Mouse (Mus musculus): ENCODE data around the gene Gabra3. TPM values are rescaled to one million over a fixed set of nuclear protein-coding genes. Genes with fewer than 3 reads are reported as not detected.

Gene Gabra3
- total RNA-seq (2021): 10 to 100 TPM; 40.0 to 46.6 TPM
- long read RNA-seq, partial matches to known transcripts: 0 of 5 reads
- long read RNA-seq, other reads (novel, unspliced or antisense): 1 of 5 reads

DNA sequence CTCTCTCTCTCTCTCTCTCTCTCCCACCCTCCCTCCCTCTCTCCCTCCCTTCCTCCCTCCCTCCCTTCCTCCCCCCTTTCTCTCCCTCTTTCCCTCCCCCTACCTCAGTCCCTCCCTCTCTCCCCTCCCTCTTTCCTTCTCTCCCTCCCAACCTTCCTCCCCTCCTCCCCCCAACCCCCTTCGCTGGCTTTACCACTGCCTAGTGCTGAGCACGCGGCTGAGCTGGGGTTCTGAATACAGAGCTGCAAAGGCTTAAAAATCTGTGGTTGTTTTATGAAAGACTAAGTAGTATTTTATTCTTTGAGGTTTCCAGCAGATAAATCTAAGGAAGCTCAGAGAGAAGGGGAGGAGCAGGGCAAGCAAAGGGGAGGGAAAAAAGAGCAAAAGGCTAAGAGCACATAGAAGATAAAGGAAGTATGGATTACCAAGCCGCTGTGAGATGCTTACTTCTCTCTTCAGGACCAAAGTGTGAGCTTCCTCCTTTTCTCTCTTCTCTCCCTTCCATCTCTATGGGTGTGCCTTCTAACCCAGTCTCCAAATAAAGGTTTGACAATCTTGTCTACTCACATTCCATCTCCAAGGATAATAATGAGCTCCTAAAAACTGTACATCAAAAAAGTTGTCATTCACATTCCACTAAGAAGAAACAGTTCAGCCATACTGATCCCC is at the start of gene Gabra3:
Gabra3 (minus strand) TSS at position 619 of the 669 bp plus-strand sequence.
- DNase-seq (ENCODE audit: low spot score in 2 of 2): no peak

DNA sequence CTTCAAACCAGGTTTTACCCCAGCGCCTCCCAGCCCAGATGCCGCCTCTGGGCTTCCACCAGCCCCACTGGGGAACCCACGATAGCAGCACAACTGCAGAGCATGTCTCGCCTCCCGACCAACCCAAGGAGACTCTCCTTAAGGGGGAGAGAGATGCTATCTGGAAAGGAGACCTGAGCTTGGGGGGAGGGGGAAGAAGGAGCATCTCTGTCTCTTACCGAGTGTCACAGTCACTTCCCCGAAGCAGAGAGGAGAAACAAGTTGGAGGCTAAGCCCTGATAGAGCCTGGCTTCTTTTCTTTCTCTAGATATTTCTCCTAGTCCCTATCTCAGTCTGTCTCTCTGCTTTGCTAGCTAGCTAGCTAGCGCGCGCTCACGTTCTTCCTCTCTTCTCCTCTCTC is 859 bp downstream of the Gabra3 start:
- DNase-seq (ENCODE audit: low spot score in 2 of 2): peak in 1 of 2 experiments; percentile 2

DNA sequence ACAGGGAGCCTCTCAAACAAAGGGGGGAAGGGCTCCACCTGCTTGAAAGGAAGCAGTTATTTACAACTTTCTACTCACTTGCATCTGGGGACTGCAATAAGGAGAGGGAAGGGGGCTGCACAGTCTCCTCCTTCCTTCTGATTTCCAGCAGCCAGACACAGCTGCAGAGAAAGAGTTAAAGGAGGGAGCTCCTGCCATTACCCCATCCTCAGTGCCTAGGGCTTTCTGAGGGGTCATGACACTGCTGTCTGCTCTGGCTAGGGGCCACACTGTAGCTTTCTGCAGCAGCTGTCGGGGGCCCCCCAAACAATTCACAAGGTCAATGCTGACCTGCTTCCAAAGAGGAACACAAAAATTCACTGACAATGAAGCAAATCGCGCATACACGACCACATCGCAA is 1.3 kb downstream of the Gabra3 start:
- DNase-seq (ENCODE audit: low spot score in 2 of 2): no peak

DNA sequence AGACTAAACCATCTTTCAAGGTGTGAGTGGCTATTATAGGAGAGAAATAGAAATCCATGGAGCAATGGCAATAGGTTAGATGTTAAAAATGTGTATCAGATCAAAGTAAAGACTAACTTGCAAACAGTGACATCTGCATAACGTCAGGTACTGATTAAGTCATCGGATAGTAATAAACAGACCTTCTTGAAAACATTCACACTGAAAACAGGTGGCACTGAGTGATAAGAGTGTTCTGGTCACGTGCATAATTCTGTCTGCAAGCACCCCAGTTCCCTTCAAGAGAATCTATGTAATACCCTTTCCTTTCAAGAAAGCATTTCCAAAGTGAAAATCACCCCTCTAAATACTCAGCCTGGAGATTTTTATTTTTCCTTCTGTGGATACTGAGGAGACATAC is 6.0 kb downstream of the Gabra3 start:
- DNase-seq (ENCODE audit: low spot score in 2 of 2): no peak

GRCm38 (mm10) chrX:72644691-72645090 is 12.0 kb downstream of the Gabra3 start:
- DNase-seq (ENCODE audit: low spot score in 2 of 2): no peak

- DNase-seq (ENCODE audit: low spot score in 2 of 2): no peak
These were observed 159.4 kb downstream of the Gabra3 start for GRCm38 (mm10) chrX:72497284-72497683.

GRCm38 (mm10) chrX:72489806-72490205 is 166.8 kb downstream of the Gabra3 start:
- no peak for DNase-seq (ENCODE audit: low spot score in 2 of 2)

GRCm38 (mm10) chrX:72386758-72387157 is 269.9 kb downstream of the Gabra3 start, which contains the start of gene Magea10:
Magea10 (minus strand) TSS chrX:72386858.
- no peak for DNase-seq (ENCODE audit: low spot score in 2 of 2)

Small RNA genes within 50 kb of the gene (microRNA-seq; reads per million reads assigned to microRNA genes)
- gene Mir105: 0 reads per million in 2 experiments
- 0 reads per million in 2 experiments for gene Mir767

Other genes starting within 250 kb of the Gabra3 start
- under 1 TPM; 0.36 to 0.89 TPM for gene Gabrq, start 168.3 kb upstream of the Gabra3 start, total RNA-seq (2021)

All from layer of hippocampus, adult 18-20 months (tissue).